Mouse (Mus musculus) monocyte, adult 5-6 weeks (primary cell): Measurements from ENCODE around the gene 4930595D18Rik. TPM values are rescaled to one million over a fixed set of nuclear protein-coding genes. Genes with fewer than 3 reads are reported as not detected.

Source experiments
- total RNA-seq: library from RNA; stranded (forward); fragments of 200-1000, 200-491, 200-594 nt; gene quantifications from 3 replicates; pipeline ENCODE4 v1.2.3, GENCODE M21; 2017

4930595D18Rik gene
- total RNA-seq, 1 experiment from 2014 or later = not detected

Other genes with a start within 250 kb of the 4930595D18Rik start
- gene Ankrd9, start 205.5 kb downstream of the 4930595D18Rik start, total RNA-seq = 3.8 to 5.8 TPM (median 5.5 TPM) in 3 replicates
- gene Rcor1, start 145.1 kb downstream of the 4930595D18Rik start, total RNA-seq = 12.4 to 20.5 TPM (median 14.2 TPM) in 3 replicates
- gene Traf3, start 18.1 kb downstream of the 4930595D18Rik start, total RNA-seq = 40.4 to 58.6 TPM (median 41.0 TPM) in 3 replicates
- gene Amn, start 86.6 kb upstream of the 4930595D18Rik start, total RNA-seq = 1.2 TPM in 1 of 3 replicates, not detected in the others
- 37.5 to 41.2 TPM (median 40.7 TPM) in 3 replicates for gene Cdc42bpb, start 193.2 kb upstream of the 4930595D18Rik start, total RNA-seq
- gene Lbhd2, start 222.3 kb upstream of the 4930595D18Rik start, total RNA-seq = not detected in 3 replicates
- 1.1 TPM in 1 of 3 replicates, not detected in the others for gene Exoc3l4, start 232.5 kb upstream of the 4930595D18Rik start, total RNA-seq